Mouse (Mus musculus) adrenal gland, postnatal 25 days (tissue): Measurements from ENCODE around the gene Pnkp. TPM values are rescaled to one million over a fixed set of nuclear protein-coding genes. Genes with fewer than 3 reads are reported as not detected.
"Not testable (repeated sequence)": the region's sequence is repeated elsewhere in the genome, so short reads cannot be mapped to it uniquely, and the experiment has no call there.

ENCODE experiments used
- DNase-seq: peaks from one replicate; pipeline ENCODE4 v3.0.0; 2021; ENCODE audit warnings: mixed read lengths
- total RNA-seq: library from RNA; stranded (reverse); gene quantifications from 2 replicates; pipeline ENCODE4 v1.2.3, GENCODE M21; 2021

Gene Pnkp
- total RNA-seq, 1 experiment from 2014 or later, result 55.8 TPM

DNA sequence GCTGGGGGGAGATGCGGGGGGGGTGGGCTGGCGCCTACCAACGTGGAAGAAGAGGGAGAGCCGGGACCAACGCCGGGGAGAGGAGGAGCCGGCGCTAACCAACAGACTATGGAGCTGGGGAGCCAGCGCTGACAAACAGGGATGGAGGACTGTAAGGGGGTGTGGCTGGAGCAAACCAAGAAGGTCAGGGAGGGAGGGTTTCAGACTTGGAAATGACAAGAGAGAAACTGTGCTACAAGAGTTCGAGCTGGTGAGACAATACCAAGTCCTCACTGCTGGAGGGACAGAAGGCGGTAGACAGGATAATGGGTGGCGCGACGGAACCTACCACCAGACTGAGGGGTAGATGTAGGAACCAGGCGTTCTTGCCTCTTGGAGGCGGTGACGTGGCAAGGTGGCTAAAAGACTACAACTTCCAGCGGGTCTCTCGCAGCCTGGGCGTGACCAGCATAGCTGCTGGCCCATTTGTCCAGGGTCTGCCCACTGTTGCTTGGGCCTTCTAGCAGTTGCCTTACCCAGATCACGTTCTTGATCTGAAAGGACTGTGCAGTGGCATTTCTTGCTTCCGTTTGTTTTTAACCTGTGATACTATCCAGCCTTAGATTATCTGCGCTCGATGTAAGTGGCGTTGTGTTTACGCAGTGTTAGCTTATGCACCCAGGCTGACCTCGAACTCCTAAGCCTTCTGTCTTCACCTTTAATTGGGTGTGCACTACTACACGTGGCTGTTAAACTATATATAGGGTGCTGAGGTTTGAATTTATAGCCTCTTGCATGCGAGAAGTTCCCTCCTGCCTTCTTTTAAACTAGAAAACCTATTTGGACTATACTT is 13.0 kb downstream of the Pnkp start, which contains the start of gene Ptov1:
Ptov1 (minus strand) TSS at position 92 of the 832 bp plus-strand sequence.
- DNase-seq, result peak; percentile 88

DNA sequence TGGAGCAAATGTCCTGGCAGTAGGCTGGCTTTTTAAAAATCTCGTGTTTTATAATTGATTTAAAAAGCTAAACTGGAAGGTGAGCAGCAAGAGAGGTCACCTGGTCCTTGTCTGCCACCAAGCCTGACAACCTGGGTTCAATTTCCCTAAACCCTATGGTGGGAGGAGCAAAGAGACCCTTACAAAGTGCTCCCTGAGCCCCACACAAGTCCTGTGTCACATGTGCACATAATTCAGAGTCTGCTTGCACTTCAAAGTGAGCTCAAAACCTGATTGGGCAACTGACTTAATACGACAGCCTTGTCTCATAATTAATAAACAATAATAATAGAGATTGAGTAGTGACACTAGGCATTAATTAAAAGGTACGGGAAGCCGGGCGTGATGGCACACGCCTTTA is 13.7 kb downstream of the Pnkp start:
- DNase-seq, result no peak

- DNase-seq, result no peak
Observed at GRCm38 (mm10) chr7:44871181-44871580, 14.2 kb downstream of the Pnkp start.

DNA sequence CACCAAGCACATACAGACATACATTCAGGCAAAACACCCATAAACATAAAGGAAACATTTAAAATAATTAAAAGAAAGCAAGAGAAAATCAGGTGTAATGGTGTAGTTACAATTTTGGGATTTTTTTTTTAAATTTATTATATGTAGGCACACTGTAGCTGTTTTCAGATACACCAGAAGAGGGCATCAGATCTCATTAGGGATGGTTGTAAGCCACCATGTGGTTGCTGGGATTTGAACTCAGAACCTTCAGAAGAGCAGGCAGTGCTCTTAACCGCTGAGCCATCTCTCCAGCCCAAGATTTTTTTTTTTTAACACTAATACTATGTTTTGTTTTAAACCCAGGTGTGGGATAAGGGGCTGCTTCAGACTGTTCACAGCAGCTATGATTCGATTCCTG is 14.8 kb downstream of the Pnkp start:
- DNase-seq, result not testable (repeated sequence)

DNA sequence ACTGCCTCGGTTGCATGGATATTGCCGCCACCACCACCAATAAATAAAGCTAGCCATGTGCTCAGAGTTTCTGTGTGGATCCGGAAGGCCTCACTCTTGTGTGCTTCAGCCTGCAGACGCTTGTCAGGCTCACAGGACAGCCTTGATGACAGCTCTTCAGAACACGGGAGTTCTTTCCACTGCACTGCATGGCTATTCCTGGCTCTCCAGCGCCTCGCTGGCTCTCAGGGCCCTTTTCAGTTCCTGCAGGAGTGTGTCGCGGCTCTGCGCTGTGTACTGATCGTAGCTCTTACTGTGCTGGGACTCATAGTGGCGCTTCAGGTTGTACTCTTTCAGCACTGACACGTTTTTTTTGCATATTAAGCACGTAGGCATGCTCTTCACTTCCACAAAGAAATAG is 20.9 kb downstream of the Pnkp start:
- no peak for DNase-seq

DNA sequence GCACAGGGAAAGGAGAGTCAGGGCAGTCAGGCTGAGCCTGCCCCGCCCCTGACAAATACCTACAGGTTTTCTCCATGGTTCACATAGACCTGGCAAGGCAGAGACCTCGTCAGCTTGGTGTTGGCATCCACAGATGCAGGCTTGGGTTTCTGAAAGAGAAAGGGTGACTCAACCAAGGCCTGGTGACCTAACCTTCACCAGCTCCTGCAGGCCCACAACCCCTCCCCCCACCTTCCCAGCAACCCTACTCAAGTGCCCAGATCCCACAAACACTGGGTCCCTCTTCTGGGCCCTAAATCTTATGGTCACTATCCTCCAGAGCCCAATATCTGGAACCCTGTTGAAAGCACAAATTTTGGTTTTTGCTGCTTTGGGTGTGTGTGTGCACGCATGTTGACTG is 26.1 kb downstream of the Pnkp start:
- DNase-seq, result peak; percentile 62

DNA sequence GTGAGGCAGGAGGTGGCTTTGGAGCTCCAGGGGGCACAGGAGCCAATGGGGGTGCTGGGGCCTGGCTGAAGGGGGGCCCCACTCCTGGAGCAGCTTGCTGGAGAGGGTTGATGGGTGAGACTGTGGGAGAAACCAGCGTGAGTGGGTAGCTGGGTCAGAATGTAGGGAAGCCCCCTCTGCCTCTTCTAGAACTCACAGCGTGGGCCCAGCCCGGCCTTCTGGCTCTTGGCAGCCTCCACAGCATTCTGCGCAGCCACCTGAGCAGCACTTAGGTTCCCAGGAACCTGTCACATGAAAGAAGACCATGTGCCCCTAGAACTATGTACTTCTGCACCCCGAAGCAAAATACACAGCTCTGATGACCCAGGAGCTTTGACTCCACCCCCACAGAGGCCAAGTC is 27.7 kb downstream of the Pnkp start:
- no peak for DNase-seq

DNA sequence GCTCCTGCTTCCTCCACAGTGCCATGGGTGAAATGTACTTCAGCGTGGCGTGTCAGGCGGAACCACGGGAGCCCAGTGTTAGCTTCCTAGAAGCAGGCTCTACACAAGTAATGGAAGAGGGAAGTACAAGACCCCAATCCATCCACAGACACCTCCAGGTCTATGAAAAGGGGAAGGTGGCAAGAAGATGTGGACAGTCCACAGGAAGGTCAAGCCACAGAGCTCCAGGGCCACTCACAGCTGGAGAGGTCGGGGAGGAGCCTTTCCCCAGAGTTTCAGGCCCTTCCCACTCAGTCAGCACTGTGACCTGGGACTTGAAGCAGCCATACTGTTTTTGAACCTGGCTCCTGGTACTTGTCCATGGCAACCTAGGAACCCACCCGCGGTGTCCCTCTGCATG is 30.0 kb downstream of the Pnkp start:
- DNase-seq, result no peak

DNA sequence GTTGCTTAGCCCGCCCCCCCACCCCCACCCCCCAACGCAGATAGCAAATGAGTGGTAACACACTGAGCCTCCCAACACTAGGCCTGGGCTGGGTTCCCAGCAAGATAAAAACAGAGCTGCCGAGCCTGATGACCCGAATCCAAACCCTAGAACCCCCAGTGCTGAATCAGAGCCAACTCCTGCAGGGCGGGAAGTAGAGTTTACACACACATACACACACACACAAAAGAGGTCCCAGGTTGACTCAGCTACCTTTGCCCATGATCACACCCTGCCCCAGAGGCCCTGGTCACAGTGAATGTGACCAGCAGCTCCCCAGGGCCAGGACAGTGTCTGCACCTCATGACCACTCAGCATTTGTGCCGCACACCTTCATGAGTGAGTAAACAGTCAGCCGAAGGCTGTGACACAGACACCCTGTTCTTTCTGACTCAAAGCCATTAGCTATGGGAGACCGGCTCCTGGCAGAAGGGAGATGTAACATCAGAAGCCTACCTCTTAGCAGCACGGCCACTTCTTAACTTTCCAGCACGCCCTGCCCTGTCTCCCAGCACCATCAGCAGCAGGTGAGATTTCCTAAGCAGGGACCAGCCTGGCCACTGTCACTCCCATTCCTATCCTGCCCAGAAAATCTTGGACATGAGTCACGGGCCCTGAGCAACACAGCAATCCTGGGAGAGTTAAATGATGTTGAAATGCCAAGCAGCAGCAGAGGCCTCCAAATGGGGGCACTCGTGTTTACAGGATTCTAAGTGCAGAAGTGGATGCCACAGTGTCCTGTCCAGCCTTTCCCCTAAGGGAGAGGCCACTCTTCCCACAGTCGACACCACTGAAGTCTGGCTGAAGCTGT is 31.5 kb downstream of the Pnkp start:
- no peak for DNase-seq

DNA sequence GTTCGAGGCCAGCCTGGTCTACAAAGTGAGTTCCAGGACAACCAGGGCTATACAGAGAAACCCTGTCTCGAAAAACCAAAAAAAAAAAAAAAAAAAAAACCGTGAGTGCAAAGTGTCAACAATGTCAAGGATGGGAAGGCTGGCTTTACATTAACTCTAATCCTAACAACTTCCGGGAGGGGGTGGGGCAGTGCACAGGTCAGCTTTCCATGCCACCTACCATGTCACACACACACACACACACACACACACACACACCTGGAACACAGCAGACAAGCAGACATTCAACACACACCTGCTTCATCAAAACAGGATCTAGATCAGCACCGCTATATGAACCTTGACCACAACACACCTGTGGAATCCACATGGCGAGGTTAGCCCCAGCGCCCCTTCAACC is 33.2 kb downstream of the Pnkp start:
- DNase-seq, result no peak

GRCm38 (mm10) chr7:44890737-44891136 is 33.8 kb downstream of the Pnkp start:
- DNase-seq, result no peak

GRCm38 (mm10) chr7:44891611-44892010 is 34.7 kb downstream of the Pnkp start:
- DNase-seq, result no peak

GRCm38 (mm10) chr7:44892276-44892921 is 35.5 kb downstream of the Pnkp start, which contains the start of gene Med25:
Gene Med25 (minus strand): TSS chr7:44892712.
- peak; percentile 85 for DNase-seq

DNA sequence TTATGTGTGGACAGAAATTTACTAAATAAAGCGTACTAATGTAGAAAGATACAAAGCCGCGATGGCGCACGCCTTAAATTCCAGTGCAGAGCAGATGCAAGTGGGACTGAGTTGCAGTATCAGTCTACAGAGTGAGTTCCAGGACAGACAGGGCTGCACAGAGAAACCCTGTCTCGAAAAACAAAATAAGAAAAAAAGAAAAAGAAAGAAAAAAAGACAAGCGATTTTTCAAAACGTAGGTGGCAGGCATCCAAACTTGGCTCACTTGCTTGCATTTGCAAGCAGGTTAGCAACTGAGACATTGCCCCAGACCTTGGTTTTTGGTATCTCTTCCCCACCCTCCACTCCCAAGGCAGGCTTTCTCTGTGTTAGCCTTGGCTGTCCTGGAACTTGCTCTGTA is 36.3 kb downstream of the Pnkp start:
- no peak for DNase-seq

- DNase-seq, result no peak
Observed at GRCm38 (mm10) chr7:44894175-44894574, 37.2 kb downstream of the Pnkp start.

GRCm38 (mm10) chr7:44895206-44895592 is 38.3 kb downstream of the Pnkp start:
- no peak for DNase-seq

DNA sequence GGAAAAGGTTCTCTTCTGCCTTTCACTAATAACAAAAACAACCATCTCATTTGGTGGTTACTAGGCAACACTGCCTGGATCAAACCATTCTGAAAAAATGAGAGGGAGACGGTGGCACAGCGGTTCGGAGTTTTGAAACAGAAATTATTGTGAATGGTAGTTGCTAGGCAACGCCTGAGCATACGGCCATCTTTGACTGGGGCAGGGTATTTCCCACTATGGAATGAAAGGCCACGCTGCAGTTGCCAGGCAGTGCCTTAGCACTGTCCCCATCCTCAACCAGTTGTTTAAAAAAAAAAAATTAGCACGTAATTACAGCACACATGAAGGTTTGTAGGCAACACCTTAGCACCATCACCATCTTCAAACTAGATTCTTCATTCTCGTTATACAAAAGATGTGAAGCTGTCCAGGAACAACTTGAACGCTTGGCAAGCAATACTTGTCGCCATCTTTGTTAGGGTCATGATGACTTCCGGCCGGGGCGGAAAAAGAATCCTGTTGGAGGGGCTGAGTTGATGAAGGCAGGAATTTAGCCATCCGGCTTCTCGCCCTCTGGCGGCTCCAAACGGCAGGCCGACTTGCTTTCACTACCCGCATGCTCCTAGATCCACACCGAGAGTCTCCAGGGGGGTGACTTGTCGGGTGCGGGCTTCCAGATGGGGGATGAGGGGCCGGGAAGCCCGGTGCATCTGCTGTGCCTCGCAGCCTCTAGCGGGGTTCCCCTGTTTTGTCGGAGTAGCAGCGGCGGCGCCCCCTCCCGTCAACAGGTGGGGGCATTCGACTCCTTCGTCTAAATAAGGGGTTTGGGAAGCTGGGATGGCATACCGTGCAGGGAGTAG is 38.9 kb downstream of the Pnkp start, which contains the start of gene Fuz:
Fuz (plus strand) TSS at position 487 of the 842 bp plus-strand sequence.
- DNase-seq, result peak; percentile 84

- DNase-seq, result no peak
Observed at GRCm38 (mm10) chr7:44896499-44896898, 39.6 kb downstream of the Pnkp start.

- peak; percentile 45 for DNase-seq
Observed at GRCm38 (mm10) chr7:44898607-44899006, 41.7 kb downstream of the Pnkp start.

DNA sequence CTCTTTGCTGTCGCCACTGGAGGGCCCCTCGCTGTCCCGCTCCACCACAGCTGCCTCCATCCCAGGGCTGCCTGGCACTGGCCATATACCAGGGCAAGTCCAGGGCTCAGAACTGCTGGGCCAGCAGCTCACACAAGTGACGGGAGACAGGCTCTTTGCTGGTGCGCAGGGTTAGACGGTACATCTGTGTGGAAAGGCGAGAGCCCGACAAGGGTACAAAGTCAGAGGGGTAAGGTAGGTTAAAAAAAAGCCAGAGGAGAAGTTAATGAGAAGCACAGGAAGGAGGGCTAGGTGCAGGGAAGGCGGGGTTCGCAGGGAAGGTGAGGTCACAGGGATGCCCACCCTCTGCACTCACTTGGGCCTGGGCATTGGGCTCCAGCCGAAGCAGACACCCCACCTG is 43.7 kb downstream of the Pnkp start:
- DNase-seq, result no peak

DNA sequence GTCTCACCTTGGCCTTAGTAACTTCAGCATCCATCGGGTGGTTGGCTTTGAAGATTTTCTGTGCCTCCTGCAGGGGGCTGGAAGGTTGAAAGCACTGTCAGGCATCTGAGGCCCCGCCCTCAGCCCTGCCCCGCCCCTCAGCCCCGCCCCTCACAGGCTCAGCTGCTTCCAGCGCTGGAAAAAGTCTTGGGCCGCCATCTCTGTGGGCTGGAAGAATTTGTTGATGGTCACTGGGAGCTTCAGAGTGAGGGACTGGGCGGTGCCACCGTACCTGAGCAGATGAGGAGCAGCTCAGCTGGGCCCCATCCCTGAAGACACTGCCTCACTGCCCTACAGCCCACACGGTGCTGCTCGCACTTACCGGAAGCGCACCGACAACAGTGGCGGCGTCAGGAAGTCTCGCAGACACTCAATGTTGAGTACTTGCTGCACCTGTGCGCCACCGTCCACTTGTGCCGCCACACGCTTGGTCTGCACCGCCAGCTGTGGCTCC is 44.3 kb downstream of the Pnkp start:
- no peak for DNase-seq

GRCm38 (mm10) chr7:44905430-44905829 is 48.5 kb downstream of the Pnkp start:
- DNase-seq, result no peak
